Mouse (Mus musculus): ENCODE results near the gene Spock1.

Spock1 gene

DNA sequence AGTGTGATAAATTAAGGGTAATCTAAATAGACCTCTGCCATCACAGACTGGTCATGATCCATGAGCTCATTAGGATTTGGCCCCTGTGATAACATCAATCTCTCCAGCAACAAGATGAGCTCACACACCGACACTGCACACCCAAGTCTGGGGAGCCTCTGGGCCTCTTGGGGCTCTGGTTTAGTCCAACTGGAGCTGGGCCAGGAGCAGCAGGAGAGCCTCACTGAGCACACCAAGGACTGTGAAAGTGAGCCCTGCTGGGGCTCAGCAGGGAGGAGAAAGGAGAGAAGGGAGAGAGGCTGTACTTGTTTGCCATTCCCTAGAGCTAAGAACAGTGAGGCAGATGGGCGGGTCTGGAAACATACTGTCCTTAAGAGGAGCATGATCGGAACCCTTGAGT, 248.3 kb downstream of the Spock1 start:
- DNase-seq (ENCODE audit: low spot score in 2 of 2) = no peak

DNA sequence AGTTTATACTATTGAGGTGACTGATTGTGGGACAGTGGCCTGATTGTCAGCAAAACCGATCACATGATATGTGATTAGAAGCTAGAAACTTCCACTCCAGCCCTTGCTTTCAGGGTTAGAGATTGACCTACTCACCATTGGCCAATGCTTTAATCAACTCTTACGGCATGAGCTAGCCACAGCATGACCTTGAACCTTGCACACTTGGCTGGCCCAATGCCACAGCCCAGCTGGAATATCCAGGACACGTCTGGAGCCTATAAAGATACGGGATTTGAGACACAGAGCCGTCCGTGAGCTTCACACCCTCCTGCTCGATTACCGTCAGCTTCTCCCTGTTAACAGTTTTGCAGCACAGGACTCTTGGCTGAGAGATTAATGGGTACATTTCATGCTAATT, 251.5 kb downstream of the Spock1 start:
- DNase-seq (ENCODE audit: low spot score in 2 of 2) = no peak

DNA sequence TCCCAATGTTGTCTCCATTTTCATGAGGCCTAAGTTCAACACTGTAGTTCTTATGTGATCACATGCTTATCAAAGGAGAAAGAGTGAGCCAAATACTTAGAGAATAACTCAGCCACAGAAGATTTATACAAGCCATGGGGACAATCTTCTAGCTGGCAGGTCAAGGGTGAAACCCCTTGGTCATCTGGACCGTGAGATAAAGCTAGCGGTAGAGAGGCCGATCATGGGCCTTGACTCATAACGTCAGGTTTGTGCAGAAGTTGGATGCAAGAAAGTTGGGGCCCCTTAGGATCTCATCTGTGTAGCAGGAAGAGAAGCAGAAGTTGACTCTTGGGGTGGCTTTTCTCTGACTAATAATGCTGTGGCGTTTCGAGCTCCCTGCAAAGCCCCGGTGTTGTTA, 253.8 kb downstream of the Spock1 start:
- DNase-seq (ENCODE audit: low spot score in 2 of 2) = no peak

DNA sequence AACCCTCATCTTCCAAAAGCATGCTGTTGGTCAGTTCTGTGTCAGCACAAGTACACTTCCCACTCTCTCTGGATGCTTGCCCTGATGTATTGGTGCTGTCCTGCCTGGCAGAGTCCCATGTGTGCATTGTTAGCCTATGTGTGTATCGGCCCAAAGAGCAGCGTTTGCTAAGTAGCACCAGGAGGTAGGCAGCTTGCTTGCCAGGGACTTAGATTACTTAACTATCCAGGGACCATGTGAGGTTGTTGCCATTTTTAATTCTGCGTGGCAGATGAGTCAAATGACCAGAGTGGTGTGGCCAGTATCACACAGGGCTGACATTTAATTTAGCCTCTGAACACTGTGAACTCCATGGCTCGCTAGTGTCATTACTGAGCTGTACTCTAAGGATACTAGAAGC, 256.9 kb downstream of the Spock1 start:
- no peak for DNase-seq (ENCODE audit: low spot score in 2 of 2)

DNA sequence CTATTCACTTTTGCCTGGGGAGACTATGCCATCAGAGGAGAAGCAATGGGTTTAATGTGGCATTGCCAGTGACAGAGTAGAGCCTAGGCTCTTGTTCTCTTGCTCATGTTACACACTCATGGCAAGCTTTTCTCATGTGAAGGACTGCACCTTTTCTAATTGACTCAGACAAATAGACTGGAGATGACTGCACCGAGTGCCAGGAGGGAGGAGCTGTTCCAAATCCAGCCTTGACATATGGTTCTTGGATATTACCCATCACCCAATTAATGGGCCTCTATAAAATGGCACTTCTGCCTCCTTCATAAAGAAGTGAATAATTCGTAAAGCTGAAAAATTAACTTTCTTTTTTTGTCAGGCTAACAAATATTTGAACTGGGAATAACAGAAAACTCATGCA, 259.3 kb downstream of the Spock1 start:
- DNase-seq (ENCODE audit: low spot score in 2 of 2) = no peak

DNA sequence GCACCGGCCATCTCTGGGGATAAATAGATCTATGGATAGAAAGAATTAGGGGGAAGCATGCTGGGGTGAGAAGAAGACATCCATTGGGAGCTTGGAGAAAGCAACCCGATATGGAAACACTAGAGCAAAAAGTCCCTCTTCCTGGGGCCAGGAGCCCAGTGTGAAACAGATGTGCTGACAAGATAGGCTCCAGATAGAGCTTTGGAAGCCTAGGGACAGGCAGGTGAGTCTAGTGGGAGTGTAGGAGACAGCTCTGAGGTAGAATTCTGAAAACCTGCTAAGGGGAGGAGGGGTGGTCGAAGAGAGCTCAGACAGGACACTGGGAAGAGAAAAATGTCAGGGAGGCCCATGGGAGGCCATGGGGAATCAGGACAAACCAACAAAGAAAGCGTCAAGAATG, 260.7 kb downstream of the Spock1 start:
- no peak for DNase-seq (ENCODE audit: low spot score in 2 of 2)

DNA sequence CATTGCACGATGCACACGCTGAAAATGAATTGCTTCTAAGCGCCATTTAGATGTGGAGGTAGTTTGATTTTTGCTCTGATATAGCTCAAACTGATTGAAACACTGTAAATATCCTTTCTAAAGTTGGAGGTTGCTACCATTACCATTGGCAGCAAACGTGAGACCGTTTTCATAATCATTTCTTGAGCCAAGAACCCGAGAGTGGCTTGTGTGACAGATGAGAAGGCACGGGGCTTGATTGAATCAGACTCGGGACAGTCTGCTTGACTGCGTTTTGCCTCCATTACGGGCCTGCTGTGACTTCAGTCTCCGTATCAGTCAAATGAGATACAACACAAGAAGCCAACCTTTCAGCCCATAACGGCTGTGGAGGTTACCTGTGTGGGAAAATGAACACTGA, 265.1 kb downstream of the Spock1 start:
- no peak for DNase-seq (ENCODE audit: low spot score in 2 of 2)

DNA sequence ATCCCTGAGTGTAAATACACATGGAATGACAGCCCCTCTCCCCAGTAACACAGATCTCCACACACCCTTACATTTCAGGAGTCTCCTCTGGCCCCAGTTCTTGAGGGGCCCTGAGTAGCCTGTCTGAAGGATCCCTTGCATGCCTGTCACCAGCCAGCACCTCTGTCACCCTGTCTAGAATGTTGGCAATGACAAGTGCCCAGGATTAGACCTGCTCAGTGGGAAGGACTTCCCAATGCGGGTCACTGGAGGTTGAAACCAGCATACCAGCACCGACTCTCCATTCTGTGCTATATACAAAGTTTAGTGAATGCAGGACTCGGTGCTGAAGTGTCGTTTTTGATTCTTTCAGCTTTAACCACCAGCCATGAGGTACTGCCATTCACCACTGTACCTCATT, 266.5 kb downstream of the Spock1 start:
- DNase-seq (ENCODE audit: low spot score in 2 of 2) = peak in 1 of 2 experiments; percentile 4

DNA sequence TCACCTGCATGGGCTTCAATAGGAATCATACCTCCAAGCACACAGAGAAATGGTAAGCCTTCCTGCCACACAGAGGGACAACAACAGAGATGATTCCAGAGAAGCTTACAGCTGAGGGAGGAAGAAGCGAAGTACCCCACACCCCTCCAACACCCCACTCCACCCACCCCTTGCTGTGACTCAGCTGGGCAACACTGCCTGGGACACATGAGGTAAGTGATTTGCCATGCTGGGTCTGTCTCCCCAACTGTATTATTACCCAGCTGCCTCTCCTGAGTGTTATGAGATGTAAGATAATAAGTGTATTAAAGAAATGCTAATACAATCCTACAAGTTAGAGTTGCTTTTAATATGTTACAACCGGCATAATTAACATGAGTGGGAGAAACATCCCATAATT, 267.2 kb downstream of the Spock1 start:
- DNase-seq (ENCODE audit: low spot score in 2 of 2) = no peak

DNA sequence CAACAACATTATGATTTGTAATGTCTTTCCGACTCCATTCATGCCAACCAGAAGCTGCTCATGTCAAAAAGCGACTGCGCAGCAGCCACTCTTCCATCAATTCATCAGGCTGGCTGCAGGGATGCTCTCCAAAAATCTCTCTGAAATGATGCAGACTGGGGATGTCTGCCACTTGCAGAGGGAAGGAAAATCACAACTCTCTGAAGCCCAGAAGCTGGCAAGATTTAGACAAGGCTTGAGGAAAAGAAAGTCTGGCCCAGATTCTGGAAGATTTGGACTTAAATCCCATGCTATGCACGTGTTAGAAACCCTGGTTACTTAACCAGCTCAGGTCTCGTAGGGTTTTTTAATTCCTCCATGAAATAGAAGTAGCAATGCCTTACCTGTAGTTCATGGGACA, 269.3 kb downstream of the Spock1 start:
- DNase-seq (ENCODE audit: low spot score in 2 of 2) = no peak

DNA sequence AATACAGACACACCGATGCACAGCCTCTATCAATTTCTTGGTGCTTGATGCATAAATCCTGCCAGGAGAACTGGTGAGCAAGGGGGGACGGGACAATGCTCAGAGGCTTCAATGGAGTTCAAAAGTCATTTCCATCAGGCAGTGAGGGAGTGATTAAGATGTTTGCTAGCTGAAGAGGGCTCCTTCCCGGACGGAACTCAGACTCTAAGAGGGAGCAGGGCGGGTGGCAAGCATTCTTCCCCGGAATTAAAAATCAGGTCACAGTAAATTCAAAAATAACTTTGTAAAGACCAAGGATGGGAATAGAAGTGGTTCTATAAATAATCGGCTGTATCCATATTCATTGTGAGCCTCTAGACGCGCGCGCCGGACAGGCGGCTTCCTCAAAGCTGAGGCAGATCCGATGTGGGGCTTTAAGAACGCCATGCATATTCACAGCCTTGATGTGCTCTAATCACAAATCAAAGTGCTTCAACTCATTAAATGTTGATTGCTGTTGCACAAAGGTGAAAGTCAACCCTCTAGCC, 270.5 kb downstream of the Spock1 start:
- no peak for DNase-seq (ENCODE audit: low spot score in 2 of 2)

DNA sequence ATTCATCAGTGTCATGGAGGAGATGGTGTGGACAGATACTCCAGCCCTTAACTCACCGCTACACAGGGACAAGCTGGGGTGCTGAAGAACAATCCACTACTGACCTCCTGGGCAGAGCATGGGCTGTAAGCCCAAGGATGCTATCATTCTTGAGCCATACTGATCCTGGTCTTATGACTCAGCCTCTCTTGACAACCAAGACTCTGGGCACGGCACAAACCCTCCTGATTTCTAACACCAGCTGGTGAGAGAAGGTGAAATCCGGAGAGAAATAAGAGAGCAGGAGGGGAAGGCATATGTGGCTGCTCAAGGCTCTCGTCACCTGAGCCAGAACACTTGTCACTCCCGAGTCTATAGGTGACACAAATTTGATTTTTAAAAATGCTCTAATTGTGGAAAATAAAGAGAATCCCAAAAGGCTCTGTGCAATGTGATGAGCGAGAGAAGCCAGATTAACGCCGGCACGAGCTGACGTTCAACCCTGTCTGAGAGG, 271.0 kb downstream of the Spock1 start:
- no peak for DNase-seq (ENCODE audit: low spot score in 2 of 2)

DNA sequence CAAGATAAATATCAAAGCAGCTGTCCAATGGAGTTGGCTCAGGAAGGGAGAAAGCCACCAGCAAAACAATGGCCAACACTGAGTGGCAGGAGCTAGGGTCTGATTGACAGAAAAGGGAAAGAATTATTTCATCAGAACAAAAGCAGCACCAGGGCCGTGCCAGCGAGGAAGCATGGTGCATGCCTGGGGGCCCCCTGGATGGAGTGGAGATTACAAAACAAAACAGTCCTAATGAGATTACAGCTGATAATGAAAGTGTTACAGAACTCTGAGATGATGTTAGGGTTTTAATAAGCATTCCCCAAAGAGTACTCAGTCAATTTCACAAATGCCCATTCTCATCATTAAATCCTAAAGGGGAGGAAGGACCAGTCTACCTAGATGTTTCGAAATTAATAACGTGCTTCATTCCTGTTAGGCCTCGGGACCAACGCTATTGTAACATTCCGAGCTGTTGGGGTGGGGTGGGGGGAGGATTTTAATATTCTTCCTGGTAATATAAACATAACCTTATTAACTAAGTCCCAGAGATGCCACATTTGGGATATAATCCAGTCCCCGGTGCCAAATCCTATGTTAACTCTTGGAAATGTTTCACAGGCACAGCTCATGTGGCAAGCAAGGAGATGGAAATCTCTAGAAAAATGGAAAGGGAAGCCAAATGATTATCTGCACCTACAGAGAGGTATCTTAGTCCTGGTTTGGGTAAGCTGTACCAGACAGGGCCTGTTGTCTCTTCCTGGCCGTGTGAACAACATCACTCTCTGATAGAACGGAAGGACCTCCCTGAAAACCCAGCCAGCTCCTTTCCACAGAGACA, 271.7 kb downstream of the Spock1 start:
- DNase-seq (ENCODE audit: low spot score in 2 of 2) = no peak

DNA sequence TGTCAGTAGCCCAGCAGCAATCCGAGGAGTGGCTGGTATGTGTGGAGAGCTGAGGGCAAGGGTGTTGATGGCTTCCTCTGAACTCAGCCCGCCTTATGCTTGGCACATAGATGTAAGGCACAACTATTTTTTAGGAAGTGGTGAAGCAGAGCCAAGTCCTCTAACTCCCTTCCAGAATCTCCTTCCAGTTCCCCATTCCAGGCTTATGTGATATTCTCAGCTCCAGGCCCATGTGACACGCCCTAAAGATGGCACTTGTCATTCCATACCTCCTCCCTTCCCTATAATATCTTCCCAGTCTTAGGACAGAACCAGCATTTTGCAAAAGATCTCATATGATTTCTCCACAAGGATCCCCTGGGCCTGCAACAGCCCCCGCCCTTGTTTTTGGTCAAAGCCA, 277.6 kb downstream of the Spock1 start:
- DNase-seq (ENCODE audit: low spot score in 2 of 2) = no peak

DNA sequence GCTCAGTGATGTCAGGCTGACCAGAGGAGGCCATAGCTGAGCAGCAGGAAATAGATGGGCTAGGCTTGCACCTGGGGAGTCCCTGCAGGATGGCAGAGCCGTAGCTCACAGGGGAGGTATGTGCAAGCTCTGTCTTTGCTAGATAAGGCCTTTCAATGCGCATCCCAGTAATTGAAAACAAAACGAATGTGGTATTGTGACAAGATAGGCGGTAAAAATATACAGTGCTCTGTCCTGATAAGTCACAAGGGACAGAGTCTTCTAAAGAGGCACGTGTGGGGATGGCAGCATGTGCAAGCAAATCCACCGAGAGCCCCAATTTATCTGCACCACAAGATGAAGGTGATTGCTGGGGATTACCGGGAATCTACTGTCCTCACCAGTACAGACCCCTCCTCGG, 279.9 kb downstream of the Spock1 start:
- no peak for DNase-seq (ENCODE audit: low spot score in 2 of 2)

DNA sequence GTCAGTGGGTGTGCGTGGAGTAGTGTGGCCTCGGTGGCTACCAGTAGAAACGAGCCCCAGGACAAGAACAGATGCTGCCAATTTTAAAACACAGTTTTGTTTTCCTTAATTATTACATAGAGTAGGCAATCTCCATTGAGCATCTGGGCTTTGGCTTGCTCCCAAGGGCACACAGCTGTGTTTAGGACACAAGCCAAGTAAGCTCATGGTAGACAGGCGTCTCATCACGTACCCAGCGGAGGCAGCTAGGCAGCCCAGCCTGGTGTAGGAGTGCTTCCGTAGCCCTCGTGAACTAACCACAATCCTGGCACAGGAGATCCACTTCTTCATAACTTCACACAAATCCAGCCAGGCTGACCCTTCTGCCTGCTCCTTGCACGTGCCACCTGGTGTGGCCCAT, 281.7 kb downstream of the Spock1 start:
- no peak for DNase-seq (ENCODE audit: low spot score in 2 of 2)

DNA sequence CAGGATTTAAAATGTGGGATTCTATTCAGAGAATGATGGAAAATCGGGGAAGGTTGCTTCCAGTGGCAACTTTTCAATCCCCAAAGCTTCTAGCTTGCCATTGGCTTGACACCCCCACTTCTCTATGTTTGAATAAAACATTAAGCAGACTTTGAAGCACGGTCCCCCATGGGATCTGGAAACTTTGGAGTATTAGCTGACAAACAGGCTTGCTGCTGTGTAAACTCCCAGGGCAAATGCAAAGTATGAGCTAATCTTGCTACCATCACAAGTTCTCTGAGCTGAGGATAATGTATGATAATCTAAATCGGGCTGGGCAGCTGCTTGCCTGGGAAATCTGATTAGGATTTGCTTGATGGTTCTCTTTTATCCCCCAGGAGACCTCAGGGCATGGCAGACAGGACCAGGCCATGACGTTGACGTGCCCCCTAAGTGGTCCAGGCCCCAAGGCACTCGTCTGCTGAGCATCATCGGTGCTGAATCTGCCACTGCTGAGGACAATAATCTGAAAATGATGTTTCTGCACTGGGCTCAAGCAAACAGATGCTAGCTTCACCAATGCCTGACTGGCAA, 284.1 kb downstream of the Spock1 start:
- no peak for DNase-seq (ENCODE audit: low spot score in 2 of 2)

DNA sequence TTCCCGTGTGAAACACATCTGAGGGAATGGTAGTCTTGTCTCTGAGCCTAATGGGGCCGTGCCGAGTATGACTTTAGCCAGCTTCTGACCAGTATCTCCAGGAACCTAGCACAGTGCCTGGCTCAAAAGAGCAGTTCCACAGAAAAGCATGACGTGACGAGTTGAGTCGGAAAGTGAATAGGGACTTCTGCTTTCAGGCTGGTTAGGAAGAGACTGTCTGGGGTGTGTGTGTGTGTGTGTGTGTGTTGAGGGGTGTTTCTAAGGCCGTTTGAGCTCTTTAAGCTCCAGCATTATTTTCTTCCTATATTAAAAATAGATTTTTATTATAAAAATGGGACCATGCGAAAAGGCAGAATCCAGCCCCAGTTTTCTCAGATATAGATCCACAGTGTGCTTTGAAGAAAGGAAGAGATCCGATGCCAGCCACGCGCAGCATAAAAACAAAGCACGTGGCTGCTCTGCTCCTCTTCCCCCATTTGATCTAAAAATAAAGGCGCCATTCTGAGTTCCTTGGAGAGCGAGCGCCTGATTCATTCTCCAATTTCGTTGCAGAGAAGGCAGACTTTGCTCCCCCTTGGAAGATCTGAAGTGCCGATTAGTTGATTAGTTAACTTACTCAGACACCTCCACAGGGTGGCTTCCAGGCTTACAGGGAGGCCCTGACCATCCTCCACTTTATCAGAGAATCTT, 288.9 kb downstream of the Spock1 start:
- no peak for DNase-seq (ENCODE audit: low spot score in 2 of 2)

DNA sequence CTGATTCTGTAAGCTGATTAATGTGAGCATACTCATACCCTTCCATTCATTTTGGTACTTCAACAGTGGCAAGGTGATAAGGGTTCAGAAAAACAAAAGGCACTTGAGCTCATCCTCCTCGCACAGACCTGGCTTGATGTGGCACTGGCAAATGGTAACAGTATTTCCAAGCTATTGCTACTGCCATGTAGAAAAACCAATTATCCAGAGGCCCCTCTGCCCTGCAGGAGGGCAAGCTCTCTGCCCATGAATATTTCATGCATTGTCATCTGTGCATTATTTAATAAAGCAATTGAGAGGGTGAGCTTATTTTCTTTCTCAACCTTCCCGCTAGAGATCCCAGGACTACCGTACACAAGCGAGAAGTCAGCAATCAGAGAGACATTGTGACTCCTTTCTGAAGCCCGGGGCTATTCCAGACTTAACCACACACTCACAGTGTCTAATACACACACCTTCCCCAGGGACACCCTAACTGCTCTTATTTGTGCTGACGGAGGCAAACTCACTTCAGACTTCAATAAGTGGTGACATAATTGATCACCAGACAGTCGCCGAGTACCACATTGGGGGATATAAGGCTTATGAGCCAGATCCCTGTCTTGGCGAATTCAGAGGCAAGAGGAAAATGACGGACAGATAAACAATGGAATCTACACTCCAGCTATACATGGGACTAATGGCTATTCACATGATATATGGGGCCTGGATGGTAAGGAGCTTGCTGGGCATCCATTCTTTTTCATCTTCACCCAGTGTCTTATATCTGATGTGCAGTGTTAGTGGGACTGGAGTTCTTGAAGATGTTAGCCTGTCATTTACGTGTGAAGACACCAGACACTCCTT, 296.6 kb downstream of the Spock1 start:
- DNase-seq (ENCODE audit: low spot score in 2 of 2) = no peak

DNA sequence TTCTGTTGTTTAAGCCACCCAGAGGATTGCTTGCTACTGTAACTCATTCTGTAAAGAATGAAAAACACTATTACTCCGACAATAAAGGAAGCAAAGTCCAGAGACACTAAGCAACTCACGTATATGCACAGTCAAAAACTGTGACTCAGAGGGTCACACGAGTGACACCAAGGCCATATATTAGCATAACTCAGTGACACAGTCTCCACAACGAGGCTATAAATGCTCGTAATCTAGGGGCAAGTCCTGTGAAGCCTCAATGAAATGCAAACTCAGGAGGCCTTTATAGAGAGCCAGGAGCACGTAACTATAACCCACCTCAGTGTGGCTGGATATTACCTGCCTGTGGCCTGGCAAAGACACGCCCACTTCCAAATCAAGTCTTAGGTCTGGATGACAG, 298.2 kb downstream of the Spock1 start:
- no peak for DNase-seq (ENCODE audit: low spot score in 2 of 2)

DNA sequence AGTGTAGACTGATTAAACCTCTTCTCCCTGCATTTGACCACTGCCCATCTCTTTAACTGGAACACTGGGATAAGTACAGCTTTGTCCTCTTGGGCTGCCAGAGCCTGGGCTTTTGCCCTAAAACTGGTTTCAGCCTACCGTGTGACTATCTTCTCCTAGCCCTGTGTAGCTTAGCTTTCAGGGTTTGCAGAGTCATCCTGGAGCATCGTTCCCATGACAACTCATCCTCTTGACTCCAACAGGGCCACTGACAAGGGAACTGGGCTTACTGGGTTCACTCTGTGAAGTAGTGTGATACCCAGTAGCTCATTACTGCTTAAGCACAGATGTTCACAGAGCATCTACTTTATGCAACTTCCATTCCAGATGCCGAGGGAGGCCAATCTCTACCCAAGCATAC, 303.7 kb downstream of the Spock1 start:
- DNase-seq (ENCODE audit: low spot score in 2 of 2) = no peak

DNA sequence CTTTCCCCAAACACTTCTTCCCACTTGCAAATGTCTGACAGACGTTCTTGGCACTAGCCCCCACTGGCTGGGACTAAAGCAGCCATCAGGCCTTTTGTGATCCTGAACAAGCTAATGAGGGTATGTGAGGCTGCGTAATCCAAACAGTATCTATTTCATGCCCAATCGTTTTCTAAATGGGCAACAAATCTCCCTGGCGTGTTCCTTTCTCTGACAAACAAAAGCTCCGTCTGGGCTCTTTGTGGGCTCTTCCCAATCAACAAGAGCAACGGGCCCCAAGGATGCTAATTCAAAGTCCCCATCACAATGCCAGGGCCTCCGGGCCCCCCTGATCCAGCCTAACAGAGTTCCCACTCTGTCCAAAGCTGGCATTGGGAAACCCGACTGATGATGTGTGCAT, 304.9 kb downstream of the Spock1 start:
- DNase-seq (ENCODE audit: low spot score in 2 of 2) = no peak
